In the genomic region with DNA sequence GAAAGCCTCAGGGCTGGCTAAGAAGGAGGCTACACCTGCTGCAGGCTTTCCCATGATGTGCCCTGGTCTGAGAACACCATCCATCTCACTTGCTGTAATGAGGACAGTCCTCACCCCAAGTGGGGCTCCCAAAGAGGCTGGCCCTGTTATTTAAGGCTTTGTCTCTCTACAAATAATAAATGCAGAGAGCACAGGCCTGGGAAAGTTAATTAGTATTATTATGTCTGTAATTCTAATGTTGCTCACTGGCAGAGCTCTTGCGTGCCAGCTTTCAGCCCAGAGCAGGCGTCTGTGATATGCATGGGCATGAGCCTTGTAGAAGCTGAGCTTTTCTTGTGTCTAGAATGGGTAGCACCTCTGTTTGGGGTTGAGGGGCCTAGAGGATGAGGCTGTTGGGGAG, we compare ENCODE assay signal across 22 mouse cellular contexts.
DNase-seq lines count a peak whose midpoint lies in the region; ATAC-seq and TF ChIP-seq lines count a peak whose summit lies in the region.
"Had no signal": no experiment of that assay in that cellular context is flagged by ENCODE, and none has a peak within 500 bp of the region (broad histone marks: within the 10 kb centered on the region; RNA-seq: fewer than 3 reads in every experiment).

No protein-coding gene starts in this region.

- no peak overlapping the region for H3K4me2 ChIP-seq in forebrain, embryonic 11.5 days (ENCODE audit: low read depth, low read length, severe bottlenecking)
- no peak overlapping the region for H3K4me2 ChIP-seq in forebrain, embryonic 14.5 days (ENCODE audit: low read length)
- H3K4me2 ChIP-seq: embryonic facial prominence, embryonic 12.5 days; heart, embryonic 12.5 days; hindbrain, embryonic 15.5 days had no signal

- TF ChIP-seq CTCF in olfactory bulb, adult 2 months (IDR thresholded peaks at IDR 0.05; ENCODE audit: insufficient read depth, low read depth, low read length), result no peak
- TF ChIP-seq CTCF in gastrocnemius, adult 2 months (IDR thresholded peaks at IDR 0.05), result no peak

- TF ChIP-seq POLR2A in olfactory bulb, adult 2 months (IDR thresholded peaks at IDR 0.05; ENCODE audit: insufficient read depth, low read depth, low read length), result no peak

- no peak for ATAC-seq in forebrain, embryonic 11.5 days (replicated peaks; ENCODE audit: low FRiP score)
- ATAC-seq in forebrain, embryonic 14.5 days, result peak; percentile 51
- ATAC-seq in frontal cortex, adult (ENCODE audit: low TSS enrichment), result no peak
- ATAC-seq: CD4-positive, CD25-positive, alpha-beta regulatory T cell, adult 4 months; inflammation-experienced regulatory T-cells, adult 6 months; intestine, postnatal 0 days had no signal

- H3K27ac ChIP-seq in forebrain, embryonic 10.5 days, result 0 out of 2 replicates have a peak overlapping the region, but pooled peaks have one; percentile 30
- H3K27ac ChIP-seq in forebrain, embryonic 11.5 days (ENCODE audit: low read depth, low read length), result no peak overlapping the region
- H3K27ac ChIP-seq in forebrain, embryonic 14.5 days (ENCODE audit: low read depth, low read length), result no peak overlapping the region
- H3K27ac ChIP-seq in olfactory bulb, adult 2 months (ENCODE audit: insufficient read depth, low read depth, low read length), result peak overlapping the region; percentile 78
- no peak overlapping the region for H3K27ac ChIP-seq in gastrocnemius, adult 2 months
- H3K27ac ChIP-seq: embryonic facial prominence, embryonic 12.5 days; hindbrain, embryonic 10.5 days; hindbrain, embryonic 15.5 days had no signal

- intact Hi-C loops in gastrocnemius, adult 2 months (cut with DNase I), result no loop called here

- no peaks in the 10 kb centered on the region for H3K36me3 ChIP-seq in forebrain, embryonic 10.5 days (replicated peaks)
- no peaks in the 10 kb centered on the region for H3K36me3 ChIP-seq in forebrain, embryonic 11.5 days (ENCODE audit: control insufficient read depth, insufficient read depth, low read length)
- H3K36me3 ChIP-seq in forebrain, embryonic 14.5 days (ENCODE audit: control insufficient read depth, insufficient read depth, low read length), result no peaks in the 10 kb centered on the region
- H3K36me3 ChIP-seq: embryonic facial prominence, embryonic 12.5 days; G1E; heart, embryonic 12.5 days; hindbrain, embryonic 10.5 days; hindbrain, embryonic 15.5 days had no signal

- WGBS in forebrain, embryonic 10.5 days, result 96% methylated on average over 2 of the region's 2 CpGs
- WGBS in forebrain, embryonic 11.5 days, result 80% methylated on average over 2 of the region's 2 CpGs
- WGBS in forebrain, embryonic 14.5 days, result 59% methylated on average over 2 of the region's 2 CpGs
- WGBS in olfactory bulb, adult 2 months, result 32% methylated on average over 2 of the region's 2 CpGs

- DNase-seq in forebrain, embryonic 10.5 days (ENCODE audit: extremely low spot score, low spot score), result no peak
- DNase-seq in forebrain, embryonic 11.5 days (ENCODE audit: low spot score), result no peak
- DNase-seq in brain, adult 2 months (ENCODE audit: low read depth, low spot score), result peak; percentile 66
- DNase-seq in forebrain, embryonic 14.5 days (ENCODE audit: low spot score), result peak; percentile 57
- no peak for DNase-seq in gastrocnemius, adult 2 months
- DNase-seq: adrenal gland, adult 8-10 months; adrenal gland, postnatal 36 days; B cell, adult 2 months; cerebellum, adult 11-12 months; cerebellum, adult 9-10 months; cerebellum, postnatal 25 days; gastrocnemius, postnatal 25 days had no signal

- no peak overlapping the region for H3K9ac ChIP-seq in forebrain, embryonic 11.5 days (ENCODE audit: low read length)
- no peak overlapping the region for H3K9ac ChIP-seq in forebrain, embryonic 14.5 days (ENCODE audit: low read length)
- H3K9ac ChIP-seq: embryonic facial prominence, embryonic 12.5 days; heart, embryonic 12.5 days; hindbrain, embryonic 15.5 days had no signal

- H3K4me3 ChIP-seq in forebrain, embryonic 10.5 days, result no peak overlapping the region
- no peak overlapping the region for H3K4me3 ChIP-seq in forebrain, embryonic 11.5 days (ENCODE audit: low read depth, low read length)
- no peak overlapping the region for H3K4me3 ChIP-seq in forebrain, embryonic 14.5 days (ENCODE audit: low read depth, low read length)
- no peak overlapping the region for H3K4me3 ChIP-seq in olfactory bulb, adult 2 months (ENCODE audit: insufficient read depth, low read depth, low read length)
- H3K4me3 ChIP-seq in gastrocnemius, adult 2 months, result no peak overlapping the region
- H3K4me3 ChIP-seq: embryonic facial prominence, embryonic 12.5 days; heart, embryonic 12.5 days; hindbrain, embryonic 10.5 days; hindbrain, embryonic 15.5 days had no signal

- H3K9me3 ChIP-seq in forebrain, embryonic 10.5 days, result no peaks in the 10 kb centered on the region
- H3K9me3 ChIP-seq in forebrain, embryonic 11.5 days (ENCODE audit: control insufficient read depth, low read length), result no peaks in the 10 kb centered on the region
- no peaks in the 10 kb centered on the region for H3K9me3 ChIP-seq in forebrain, embryonic 14.5 days (replicated peaks; ENCODE audit: control insufficient read depth, low read length)
- H3K9me3 ChIP-seq: embryonic facial prominence, embryonic 12.5 days; heart, embryonic 12.5 days; hindbrain, embryonic 10.5 days; hindbrain, embryonic 15.5 days had no signal

- H3K27me3 ChIP-seq in forebrain, embryonic 10.5 days (ENCODE audit: poor library complexity, severe bottlenecking), result no peaks in the 10 kb centered on the region
- H3K27me3 ChIP-seq in forebrain, embryonic 11.5 days (ENCODE audit: control insufficient read depth, insufficient read depth, low read length), result no peaks in the 10 kb centered on the region
- no peaks in the 10 kb centered on the region for H3K27me3 ChIP-seq in forebrain, embryonic 14.5 days (replicated peaks; ENCODE audit: control insufficient read depth, insufficient read depth, low read length)
- H3K27me3 ChIP-seq: embryonic facial prominence, embryonic 12.5 days; heart, embryonic 12.5 days; hindbrain, embryonic 15.5 days had no signal

- peaks cover 43% of the 10 kb centered on the region for H3K4me1 ChIP-seq in forebrain, embryonic 10.5 days
- peaks cover 9% of the 10 kb centered on the region for H3K4me1 ChIP-seq in forebrain, embryonic 11.5 days (replicated peaks; ENCODE audit: control insufficient read depth, insufficient read depth, low read length)
- H3K4me1 ChIP-seq in forebrain, embryonic 14.5 days (ENCODE audit: control insufficient read depth, insufficient read depth, low read length), result peaks cover 16% of the 10 kb centered on the region
- H3K4me1 ChIP-seq in olfactory bulb, adult 2 months (ENCODE audit: control insufficient read depth, insufficient read depth, low read length), result peaks cover 52% of the 10 kb centered on the region

Comparison
In these comparisons a context has a peak if more than half of its experiments do, and no peak if none do; other contexts are left out.
1. DNase-seq: peak in brain, adult 2 months (single experiment) and forebrain, embryonic 14.5 days (single experiment); none in forebrain, embryonic 10.5 days (single experiment), forebrain, embryonic 11.5 days (single experiment) and gastrocnemius, adult 2 months (single experiment).
2. H3K27ac ChIP-seq: peak in forebrain, embryonic 10.5 days (single experiment) and olfactory bulb, adult 2 months (single experiment); none in forebrain, embryonic 11.5 days (single experiment), forebrain, embryonic 14.5 days (single experiment) and gastrocnemius, adult 2 months (single experiment).